Mouse (Mus musculus): ENCODE data around the gene Sult3a2.
"Not testable (repeated sequence)": the region's sequence is repeated elsewhere in the genome, so short reads cannot be mapped to it uniquely, and the experiment has no call there.

DNA sequence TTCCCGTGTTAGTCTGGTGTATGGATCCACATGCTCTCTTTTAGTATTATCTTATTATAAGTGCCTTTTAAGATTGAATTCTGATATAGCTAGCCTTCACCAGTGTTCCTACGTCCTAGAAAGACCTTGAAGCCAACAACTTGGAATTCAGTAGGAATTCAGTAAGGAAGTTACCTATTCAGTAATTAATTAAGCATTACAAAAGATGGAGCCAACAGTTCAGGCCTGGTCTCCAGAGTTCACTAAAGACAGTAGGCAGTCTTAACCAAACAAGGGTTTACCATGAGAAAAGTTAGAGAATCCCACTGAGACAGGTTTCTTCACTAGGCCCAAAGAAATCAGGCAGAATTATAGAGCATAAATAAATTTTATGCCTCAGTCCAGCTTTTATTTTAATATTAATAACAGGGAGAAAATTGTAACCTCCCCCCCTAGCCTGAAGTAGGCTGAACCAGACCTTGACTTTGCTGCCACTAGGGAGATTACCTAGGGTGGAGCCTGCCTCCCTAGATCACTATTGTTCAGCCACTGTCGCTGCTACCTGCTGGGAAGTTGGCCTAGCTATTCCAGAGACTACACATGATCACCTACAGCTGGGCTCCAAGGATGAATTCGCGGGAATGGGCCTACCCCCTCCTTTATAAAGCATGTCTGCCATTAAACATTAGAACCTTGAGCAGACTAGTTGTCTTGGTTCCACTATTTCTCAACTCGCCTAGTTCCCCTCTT is 10.9 kb upstream of the Sult3a2 start:
- TF ChIP-seq USF2 (IDR thresholded peaks at IDR 0.05; ENCODE audit: borderline replicate concordance in 1 of 2, insufficient read depth in 1 of 2, low read depth in 1 of 2, low read length in 2 of 2); POLR2A (IDR thresholded peaks at IDR 0.05; ENCODE audit: control insufficient read depth in 1 of 2, insufficient read depth in 1 of 2, low read depth in 1 of 2, low read length in 2 of 2, poor library complexity in 1 of 2); MAFK (IDR thresholded peaks at IDR 0.05; ENCODE audit: borderline replicate concordance, low read depth, low read length); CTCF (IDR thresholded peaks at IDR 0.05 in 2 of 3, conservative IDR thresholded peaks at IDR 0.05 in 1 of 3; ENCODE audit: control insufficient read depth in 1 of 3, insufficient read depth in 1 of 3, low read depth in 2 of 3, low read length in 3 of 3, poor library complexity in 1 of 3, severe bottlenecking in 1 of 3); NRF1 (IDR thresholded peaks at IDR 0.05; ENCODE audit: insufficient read depth, low read depth, low read length, poor library complexity, severe bottlenecking); EP300 (IDR thresholded peaks at IDR 0.05; ENCODE audit: low read depth in 1 of 2, low read length in 2 of 2); ETS1 (IDR thresholded peaks at IDR 0.05; ENCODE audit: low read depth, low read length); SIN3A (IDR thresholded peaks at IDR 0.05; ENCODE audit: low read length); MYB (IDR thresholded peaks at IDR 0.05; ENCODE audit: low read depth, low read length); E2F4 (IDR thresholded peaks at IDR 0.05; ENCODE audit: borderline replicate concordance, low read depth, low read length); MAX (IDR thresholded peaks at IDR 0.05; ENCODE audit: low read length); GATA1 (IDR thresholded peaks at IDR 0.05; ENCODE audit: low read depth, low read length); KAT2A (conservative IDR thresholded peaks at IDR 0.05; ENCODE audit: low read depth, low read length); POLR2AphosphoS2 (IDR thresholded peaks at IDR 0.05; ENCODE audit: low read length): not testable (repeated sequence)

All from MEL (cell line).